Mouse (Mus musculus) cerebellum, adult 2 months (tissue): ENCODE results near the gene Klhl25.

Experiments
- CTCF ChIP-seq: fragments of 200-500 bp; IDR thresholded peaks from 2 replicates; pipeline ENCODE4 v1.5.1; 2011; ENCODE audit warnings: low read depth, mild to moderate bottlenecking, control low read depth, low read length, moderate library complexity, borderline replicate concordance; ENCODE audit not compliant: insufficient read depth
- POLR2A ChIP-seq: fragments of 200-500 bp; IDR thresholded peaks from 2 replicates; pipeline ENCODE4 v1.6.1; 2011; ENCODE audit warnings: low read length, control low read depth, borderline replicate concordance; ENCODE audit not compliant: insufficient read depth

- TF ChIP-seq POLR2A, result no peak
- TF ChIP-seq CTCF, result no peak
Observed at GRCm38 (mm10) chr7:75853171-75853830, 5.2 kb downstream of the Klhl25 start.
